Mouse (Mus musculus) megakaryocyte, embryonic 14.5 days (primary cell): ENCODE data around the gene Hdac7.

Experiments
- FLI1 ChIP-seq: IDR thresholded peaks from 2 replicates; pipeline ENCODE4 v1.6.1; 2012; ENCODE audit warnings: low read length, inconsistent platforms, mixed read lengths
- GATA1 ChIP-seq: IDR thresholded peaks from 3 replicates; pipeline ENCODE4 v1.6.1; 2012; ENCODE audit warnings: mixed read lengths, low read length, inconsistent platforms, borderline replicate concordance

- no peak for TF ChIP-seq GATA1
- TF ChIP-seq FLI1, result no peak
Observed at GRCm38 (mm10) chr15:97849116-97849911, 5.0 kb upstream of the Hdac7 start.
